Mouse (Mus musculus) hindbrain, embryonic 12.5 days (tissue): ENCODE measurements around the gene Gabpb2. TPM values are rescaled to one million over a fixed set of nuclear protein-coding genes. Genes with fewer than 3 reads are reported as not detected.
A peak's percentile ranks its signal among the peaks of the same experiment; 100 is the strongest.
"Not testable (repeated sequence)": the region's sequence is repeated elsewhere in the genome, so short reads cannot be mapped to it uniquely, and the experiment has no call there.

Experiments used
- ATAC-seq: fragments of 200-750 bp; cut with Nextera tagmentation; 2 replicates; pipeline ENCODE4 v1.8.0; 2017; ENCODE audit warnings: moderate TSS enrichment; ENCODE audit not compliant: low FRiP score
- H3K27ac ChIP-seq: fragments of 300-500 bp; sonication (generic); 2 replicates; pipeline ENCODE4 v1.5.1; 2016; ENCODE audit warnings: mild to moderate bottlenecking
- H3K27me3 ChIP-seq: fragments of 300-500 bp; sonication (generic); 2 replicates; pipeline ENCODE4 v1.6.1; 2016; ENCODE audit warnings: mild to moderate bottlenecking
- H3K36me3 ChIP-seq: fragments of 300-500 bp; sonication (generic); 2 replicates; pipeline ENCODE4 v1.6.1; 2016; ENCODE audit warnings: mild to moderate bottlenecking
- H3K4me1 ChIP-seq: fragments of 300-500 bp; sonication (generic); 2 replicates; pipeline ENCODE4 v1.6.1; 2016
- H3K4me2 ChIP-seq: fragments of 300-500 bp; sonication (generic); replicated peaks from 2 replicates; pipeline ENCODE4 v1.6.1; 2016; ENCODE audit warnings: mild to moderate bottlenecking
- H3K4me3 ChIP-seq: fragments of 300-500 bp; sonication (generic); 2 replicates; pipeline ENCODE4 v1.5.1; 2016; ENCODE audit warnings: mild to moderate bottlenecking
- H3K9ac ChIP-seq: fragments of 300-500 bp; sonication (generic); 2 replicates; pipeline ENCODE4 v1.6.1; 2016; ENCODE audit warnings: mild to moderate bottlenecking, moderate library complexity
- H3K9me3 ChIP-seq: fragments of 300-500 bp; sonication (generic); replicated peaks from 2 replicates; pipeline ENCODE4 v1.6.1; 2016; ENCODE audit warnings: mild to moderate bottlenecking
- WGBS: fragments of 180-500 bp; shearing (Covaris S2); methylation state at CpG from one replicate; pipeline ENCODE4 v1.1.7; 2016; 5-methylcytosine and 5-hydroxymethylcytosine counted together
- microRNA-seq: library from miRNA; unstranded; fragments of <30 nt; microRNA quantifications from one replicate; pipeline ENCODE4, GENCODE M21; 2017
- polyA plus RNA-seq: library from polyadenylated mRNA; unstranded; fragments of >200 nt; fragmentation: Nextera tagmentation; extraction: Ambion mirVana; gene quantifications from 2 replicates; pipeline ENCODE4 v1.2.1, GENCODE M21; 2016

Gabpb2 gene
- polyA plus RNA-seq, 1 experiment from 2014 or later = 10.8 TPM

- Histone ChIP-seq H3K36me3 (peaks cover 19% of the 10 kb centered on the region), H3K27me3 (no peaks in the 10 kb centered on the region), H3K4me3 (no peak overlapping the region), H3K4me2 (no peak overlapping the region), H3K27ac (no peak overlapping the region), H3K4me1 (peaks cover 17% of the 10 kb centered on the region), H3K9me3 (no peaks in the 10 kb centered on the region), H3K9ac (no peak overlapping the region)
- ATAC-seq = no peak
- 73% methylated on average over 25 of the region's 25 CpGs for whole genome bisulfite sequencing
Observed at GRCm38 (mm10) chr3:95139586-95140288, 78.0 kb downstream of the Gabpb2 start.

GRCm38 (mm10) chr3:95136336-95136735 is 81.4 kb downstream of the Gabpb2 start:
- peaks cover 26% of the 10 kb centered on the region for H3K4me1 ChIP-seq
- H3K9ac ChIP-seq = no peak overlapping the region
- no peaks in the 10 kb centered on the region for H3K9me3 ChIP-seq
- no peaks in the 10 kb centered on the region for H3K27me3 ChIP-seq
- no peak overlapping the region for H3K4me3 ChIP-seq
- H3K4me2 ChIP-seq = no peak overlapping the region
- H3K36me3 ChIP-seq = peaks cover 27% of the 10 kb centered on the region
- no peak overlapping the region for H3K27ac ChIP-seq
- no peak for ATAC-seq
- WGBS = 95% methylated on average over 3 of the region's 3 CpGs

GRCm38 (mm10) chr3:95135433-95136052 is 82.2 kb downstream of the Gabpb2 start:
- Histone ChIP-seq H3K27me3 (no peaks in the 10 kb centered on the region), H3K27ac (no peak overlapping the region), H3K4me2 (peak overlapping the region; percentile 52), H3K4me3 (peak overlapping the region; percentile 27; the same call in 1 of the 2 replicates), H3K9ac (no peak overlapping the region), H3K36me3 (peaks cover 29% of the 10 kb centered on the region), H3K4me1 (peaks cover 26% of the 10 kb centered on the region), H3K9me3 (no peaks in the 10 kb centered on the region)
- no peak for ATAC-seq
- 91% methylated on average over 7 of the region's 7 CpGs for WGBS

- H3K36me3 ChIP-seq = peaks cover 28% of the 10 kb centered on the region
- no peak for ATAC-seq
- peak overlapping the region; percentile 52 for H3K4me2 ChIP-seq
- no peak overlapping the region for H3K27ac ChIP-seq
- 31% methylated on average over 6 of the region's 6 CpGs for WGBS
- peak overlapping the region; percentile 27 for H3K4me3 ChIP-seq
- no peaks in the 10 kb centered on the region for H3K27me3 ChIP-seq
- H3K9ac ChIP-seq = no peak overlapping the region
- H3K4me1 ChIP-seq = peaks cover 23% of the 10 kb centered on the region
- no peaks in the 10 kb centered on the region for H3K9me3 ChIP-seq
Observed at GRCm38 (mm10) chr3:95135023-95135422, 82.7 kb downstream of the Gabpb2 start.

- not testable (repeated sequence) for H3K4me2 ChIP-seq, H3K9me3 ChIP-seq, H3K9ac ChIP-seq, H3K27me3 ChIP-seq, H3K27ac ChIP-seq
- Histone ChIP-seq H3K4me1 (peaks cover 23% of the 10 kb centered on the region), H3K36me3 (peaks cover 29% of the 10 kb centered on the region; the same call in 1 of the 2 replicates), H3K4me3 (peak overlapping the region; percentile 53; the same call in 1 of the 2 replicates)
- peak; percentile 68 for ATAC-seq
- WGBS = no CpG with 5 or more reads among the region's 12 CpGs
Observed at GRCm38 (mm10) chr3:95134133-95134532, 83.6 kb downstream of the Gabpb2 start.

GRCm38 (mm10) chr3:95133680-95134101 is 84.0 kb downstream of the Gabpb2 start, which contains the start of the genes Scnm1 and Lysmd1:
TSS of gene Scnm1 (minus strand) at chr3:95134011.
TSS of gene Lysmd1 (plus strand) at chr3:95134088.
- Histone ChIP-seq H3K4me2 (peak within 1 kb of the TSS; percentile 67), H3K9ac (peak within 1 kb of the TSS; percentile 72), H3K4me1 (peaks cover 23% of the 10 kb centered on the region), H3K4me3 (peak within 1 kb of the TSS; percentile 53), H3K27me3 (no peaks in the 10 kb centered on the region), H3K9me3 (no peaks in the 10 kb centered on the region), H3K27ac (peak within 1 kb of the TSS; percentile 71), H3K36me3 (peaks cover 31% of the 10 kb centered on the region; the same call in 1 of the 2 replicates)
- peak; percentile 94 for ATAC-seq
- WGBS = 0% methylated on average over 20 of the region's 20 CpGs

- Histone ChIP-seq H3K9me3 (no peaks in the 10 kb centered on the region), H3K4me2 (peak overlapping the region; percentile 67), H3K36me3 (peaks cover 30% of the 10 kb centered on the region; the same call in 1 of the 2 replicates), H3K4me3 (peak overlapping the region; percentile 53), H3K27me3 (no peaks in the 10 kb centered on the region), H3K9ac (peak overlapping the region; percentile 72), H3K27ac (peak overlapping the region; percentile 71), H3K4me1 (peaks cover 23% of the 10 kb centered on the region)
- WGBS = 60% methylated on average over 11 of the region's 11 CpGs
- peak; percentile 1; the same call in 1 of the 2 replicates for ATAC-seq
Observed at GRCm38 (mm10) chr3:95133176-95133575, 84.5 kb downstream of the Gabpb2 start.

- H3K9me3 ChIP-seq, ATAC-seq, H3K27ac ChIP-seq, H3K4me2 ChIP-seq, H3K9ac ChIP-seq, H3K4me3 ChIP-seq, H3K27me3 ChIP-seq: not testable (repeated sequence)
- peaks cover 26% of the 10 kb centered on the region; the same call in 1 of the 2 replicates for H3K36me3 ChIP-seq
- H3K4me1 ChIP-seq = peaks cover 23% of the 10 kb centered on the region
- 82% methylated on average over 2 of the region's 2 CpGs for WGBS
Observed at GRCm38 (mm10) chr3:95132389-95132788, 85.3 kb downstream of the Gabpb2 start.

Small RNAs within 50 kb of the gene (microRNA-seq; reads per million reads assigned to microRNA genes)
- not detected for gene Mir8099-1

Other genes starting within 250 kb of the Gabpb2 start
- 24.8 and 26.9 TPM in 2 replicates for gene Pi4kb, start 243.2 kb downstream of the Gabpb2 start, polyA plus RNA-seq
- gene Zfp687, start 202.5 kb downstream of the Gabpb2 start, polyA plus RNA-seq = 31.8 and 32.8 TPM in 2 replicates
- gene Psmd4, start 175.3 kb downstream of the Gabpb2 start, polyA plus RNA-seq = 263 and 276 TPM in 2 replicates
- 20.4 and 21.5 TPM in 2 replicates for gene Pip5k1a, start 111.0 kb downstream of the Gabpb2 start, polyA plus RNA-seq
- gene Vps72, start 106.9 kb downstream of the Gabpb2 start, polyA plus RNA-seq = 218 and 219 TPM in 2 replicates
- 0.81 and 0.99 TPM in 2 replicates for gene Tmod4, start 93.4 kb downstream of the Gabpb2 start, polyA plus RNA-seq
- gene Scnm1, start 83.9 kb downstream of the Gabpb2 start, polyA plus RNA-seq = 89.4 and 94.1 TPM in 2 replicates
- 22.6 and 23.9 TPM in 2 replicates for gene Lysmd1, start 83.8 kb downstream of the Gabpb2 start, polyA plus RNA-seq
- gene Tnfaip8l2, start 75.6 kb downstream of the Gabpb2 start, polyA plus RNA-seq = 2.1 and 2.6 TPM in 2 replicates
- 59.5 and 68.7 TPM in 2 replicates for gene Sema6c, start 57.5 kb downstream of the Gabpb2 start, polyA plus RNA-seq
- gene Cdc42se1, start 10.8 kb upstream of the Gabpb2 start, polyA plus RNA-seq = 91.7 and 95.8 TPM in 2 replicates
- 116 and 124 TPM in 2 replicates for gene Mllt11, start 14.3 kb upstream of the Gabpb2 start, polyA plus RNA-seq
- gene Gm128, start 23.7 kb upstream of the Gabpb2 start, polyA plus RNA-seq = 0.25 and 0.42 TPM in 2 replicates
- gene Bnipl, start 33.3 kb upstream of the Gabpb2 start, polyA plus RNA-seq = 1.0 and 1.1 TPM in 2 replicates
- gene Mindy1, start 63.4 kb upstream of the Gabpb2 start, polyA plus RNA-seq = 45.7 and 51.1 TPM in 2 replicates
- 37.0 and 37.9 TPM in 2 replicates for gene Prune1, start 64.2 kb upstream of the Gabpb2 start, polyA plus RNA-seq
- gene Anxa9, start 89.3 kb upstream of the Gabpb2 start, polyA plus RNA-seq = 0.87 and 1.1 TPM in 2 replicates
- gene Cers2, start 96.9 kb upstream of the Gabpb2 start, polyA plus RNA-seq = 115 TPM in 2 replicates
- 56.3 and 62.9 TPM in 2 replicates for gene Setdb1, start 139.3 kb upstream of the Gabpb2 start, polyA plus RNA-seq
- not detected in 2 replicates for gene 4930558C23Rik, start 184.9 kb upstream of the Gabpb2 start, polyA plus RNA-seq
- gene Arnt, start 216.5 kb upstream of the Gabpb2 start, polyA plus RNA-seq = 34.3 and 37.7 TPM in 2 replicates